Mouse (Mus musculus): Measurements from ENCODE around the gene Gm20890. TPM values are rescaled to one million over a fixed set of nuclear protein-coding genes. Genes with fewer than 3 reads are reported as not detected.

The Gm20890 gene
- not detected in 2 replicates for polyA plus RNA-seq (2012)

DNA sequence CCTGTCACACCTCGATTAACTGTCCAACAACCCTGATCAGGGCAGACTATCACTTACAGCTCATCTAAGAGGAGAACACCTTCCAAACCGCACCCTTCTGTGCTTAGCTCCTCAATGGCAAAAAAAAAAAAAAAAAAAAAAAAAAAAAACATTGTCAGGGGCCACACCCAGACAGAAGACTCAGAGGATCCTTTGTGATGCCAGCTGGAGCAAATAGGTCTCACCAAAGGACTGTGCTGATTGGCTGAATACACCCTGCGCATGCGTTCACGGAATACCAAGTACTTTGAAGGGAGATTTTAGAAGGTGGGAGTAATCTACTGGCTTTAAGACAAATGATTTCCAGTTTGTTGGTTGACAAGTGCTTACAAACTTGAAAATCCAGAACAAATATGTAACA is at the start of gene Gm20890:
TSS of gene Gm20890 (minus strand) at position 101 of the 400 bp plus-strand sequence.

